Mouse (Mus musculus) hindbrain, embryonic 10.5 days (tissue): ENCODE measurements around the gene Tmed10. TPM values are rescaled to one million over a fixed set of nuclear protein-coding genes. Genes with fewer than 3 reads are reported as not detected.

Experiments
- DNase-seq: peaks from one replicate; pipeline ENCODE4 v3.0.0-alpha.2; 2017; ENCODE audit warnings: low spot score
- H3K27ac ChIP-seq: fragments of 300-500 bp; sonication (generic); 2 replicates; pipeline ENCODE4 v1.5.1; 2016; ENCODE audit warnings: mild to moderate bottlenecking, moderate library complexity
- H3K27me3 ChIP-seq: fragments of 300-500 bp; sonication (generic); 2 replicates; pipeline ENCODE4 v1.6.1; 2016; ENCODE audit warnings: mild to moderate bottlenecking; ENCODE audit not compliant: poor library complexity, insufficient read depth, severe bottlenecking
- H3K36me3 ChIP-seq: fragments of 300-500 bp; sonication (generic); 2 replicates; pipeline ENCODE4 v1.6.1; 2016; ENCODE audit warnings: mild to moderate bottlenecking, moderate library complexity
- H3K4me1 ChIP-seq: fragments of 300-500 bp; sonication (generic); replicated peaks from 2 replicates; pipeline ENCODE4 v1.6.1; 2016; ENCODE audit warnings: mild to moderate bottlenecking
- H3K4me3 ChIP-seq: fragments of 300-500 bp; sonication (generic); 2 replicates; pipeline ENCODE4 v1.5.1; 2016; ENCODE audit warnings: mild to moderate bottlenecking, moderate library complexity
- H3K9me3 ChIP-seq: fragments of 300-500 bp; sonication (generic); 2 replicates; pipeline ENCODE4 v1.6.1; 2016; ENCODE audit warnings: mild to moderate bottlenecking, moderate library complexity
- WGBS: fragments of 180-500 bp; shearing (Covaris S2); methylation state at CpG from one replicate; pipeline ENCODE4 v1.1.7; 2016; 5-methylcytosine and 5-hydroxymethylcytosine counted together
- polyA plus RNA-seq: library from polyadenylated mRNA; unstranded; fragments of >200 nt; fragmentation: Nextera tagmentation; extraction: Ambion mirVana; gene quantifications from 2 replicates; pipeline ENCODE4 v1.2.1, GENCODE M21; 2016

Tmed10 gene
- polyA plus RNA-seq, 1 experiment from 2014 or later, result 254 TPM

- H3K36me3 ChIP-seq, result peaks cover 51% of the 10 kb centered on the region
- WGBS, result 89% methylated on average over 5 of the region's 5 CpGs
- no peaks in the 10 kb centered on the region for H3K4me1 ChIP-seq
- H3K4me3 ChIP-seq, result no peak overlapping the region
- H3K27me3 ChIP-seq, result no peaks in the 10 kb centered on the region
- DNase-seq, result no peak
- no peak overlapping the region for H3K27ac ChIP-seq
- H3K9me3 ChIP-seq, result peaks cover 9% of the 10 kb centered on the region; the same call in 1 of the 2 replicates
Measured at GRCm38 (mm10) chr12:85296915-85297314, 77.7 kb downstream of the Tmed10 start.

- Histone ChIP-seq H3K27me3 (peaks cover 4% of the 10 kb centered on the region; the same call in 1 of the 2 replicates), H3K4me1 (no peaks in the 10 kb centered on the region), H3K9me3 (peaks cover 9% of the 10 kb centered on the region; the same call in 1 of the 2 replicates), H3K36me3 (peaks cover 37% of the 10 kb centered on the region), H3K4me3 (no peak overlapping the region), H3K27ac (no peak overlapping the region)
- DNase-seq, result no peak
- WGBS, result 86% methylated on average over 2 of the region's 2 CpGs
Measured at GRCm38 (mm10) chr12:85295506-85295905, 79.1 kb downstream of the Tmed10 start.

- DNase-seq, result no peak
Measured at GRCm38 (mm10) chr12:85292906-85293305, 81.7 kb downstream of the Tmed10 start.

GRCm38 (mm10) chr12:85292288-85292687 lies 82.4 kb downstream of the Tmed10 start:
- peaks cover 9% of the 10 kb centered on the region; the same call in 1 of the 2 replicates for H3K9me3 ChIP-seq
- H3K4me3 ChIP-seq, result no peak overlapping the region
- H3K27ac ChIP-seq, result no peak overlapping the region
- peaks cover 8% of the 10 kb centered on the region; the same call in 1 of the 2 replicates for H3K36me3 ChIP-seq
- H3K27me3 ChIP-seq, result peaks cover 21% of the 10 kb centered on the region
- 81% methylated on average over 6 of the region's 6 CpGs for WGBS
- no peak for DNase-seq
- H3K4me1 ChIP-seq, result peaks cover 17% of the 10 kb centered on the region

More at GRCm38 (mm10) chr12:85292906-85293305, 81.7 kb downstream of the Tmed10 start:
- H3K27me3 ChIP-seq, result peaks cover 21% of the 10 kb centered on the region
- H3K4me1 ChIP-seq, result peaks cover 14% of the 10 kb centered on the region
- H3K36me3 ChIP-seq, result peaks cover 11% of the 10 kb centered on the region; the same call in 1 of the 2 replicates
- peaks cover 9% of the 10 kb centered on the region; the same call in 1 of the 2 replicates for H3K9me3 ChIP-seq
- no peak overlapping the region for H3K27ac ChIP-seq
- no peak overlapping the region for H3K4me3 ChIP-seq

- Histone ChIP-seq H3K4me3 (no peak overlapping the region), H3K27me3 (peaks cover 21% of the 10 kb centered on the region), H3K4me1 (peaks cover 17% of the 10 kb centered on the region), H3K27ac (no peak overlapping the region), H3K36me3 (peaks cover 2% of the 10 kb centered on the region; the same call in 1 of the 2 replicates), H3K9me3 (peaks cover 9% of the 10 kb centered on the region; the same call in 1 of the 2 replicates)
- no peak for DNase-seq
Measured at GRCm38 (mm10) chr12:85291541-85291940, 83.1 kb downstream of the Tmed10 start.

- Histone ChIP-seq H3K9me3 (peaks cover 9% of the 10 kb centered on the region; the same call in 1 of the 2 replicates), H3K27me3 (peaks cover 21% of the 10 kb centered on the region), H3K4me3 (no peak overlapping the region), H3K27ac (no peak overlapping the region), H3K36me3 (no peaks in the 10 kb centered on the region), H3K4me1 (peaks cover 17% of the 10 kb centered on the region)
- DNase-seq, result no peak
- 80% methylated on average over 10 of the region's 10 CpGs for WGBS
Measured at GRCm38 (mm10) chr12:85290633-85291032, 84.0 kb downstream of the Tmed10 start.

Other genes with a start within 250 kb of the Tmed10 start
- 3.7 and 3.8 TPM in 2 replicates for gene Rps6kl1, start 223.6 kb downstream of the Tmed10 start, polyA plus RNA-seq
- 5.8 and 8.0 TPM in 2 replicates for gene Pgf, start 197.1 kb downstream of the Tmed10 start, polyA plus RNA-seq
- 126 and 131 TPM in 2 replicates for gene Eif2b2, start 155.4 kb downstream of the Tmed10 start, polyA plus RNA-seq
- 5.5 and 8.8 TPM in 2 replicates for gene Mlh3, start 104.2 kb downstream of the Tmed10 start, polyA plus RNA-seq
- gene Acyp1, start 86.4 kb downstream of the Tmed10 start, polyA plus RNA-seq, result 59.2 and 75.5 TPM in 2 replicates
- gene Zc2hc1c, start 86.3 kb downstream of the Tmed10 start, polyA plus RNA-seq, result 1.1 and 1.7 TPM in 2 replicates
- gene Nek9, start 35.5 kb downstream of the Tmed10 start, polyA plus RNA-seq, result 16.9 and 22.8 TPM in 2 replicates
- gene Fos, start 99.0 kb upstream of the Tmed10 start, polyA plus RNA-seq, result 1.5 TPM in 2 replicates
- gene Jdp2, start 224.2 kb upstream of the Tmed10 start, polyA plus RNA-seq, result 0.25 TPM in 1 of 2 replicates, not detected in the other